Mouse (Mus musculus): ENCODE data around the gene Gpr34. TPM values are rescaled to one million over a fixed set of nuclear protein-coding genes. Genes with fewer than 3 reads are reported as not detected.

The Gpr34 gene
- polyA plus RNA-seq (2014; fragmentation: Illumina TruSeq; extraction: RNeasy Lipid Tissue Mini Kit (QIAGEN cat#74804); ENCODE audit: low replicate concordance) = 13.1 TPM

GRCm38 (mm10) chrX:13631599-13632283 lies at the start of gene Gpr34:
Gpr34 (plus strand) TSS chrX:13632089.

GRCm38 (mm10) chrX:13661063-13661462 lies 29.2 kb downstream of the Gpr34 start, which contains the start of gene Gpr82:
Gpr82 (plus strand) TSS chrX:13661363.

Other genes starting within 250 kb of the Gpr34 start
- 0.78 TPM for gene Nyx, start 166.0 kb upstream of the Gpr34 start, polyA plus RNA-seq (2014; fragmentation: Illumina TruSeq; extraction: RNeasy Lipid Tissue Mini Kit (QIAGEN cat#74804); ENCODE audit: low replicate concordance)
- 2.5 TPM for gene Gpr82, start 29.3 kb downstream of the Gpr34 start, polyA plus RNA-seq (2014; fragmentation: Illumina TruSeq; extraction: RNeasy Lipid Tissue Mini Kit (QIAGEN cat#74804); ENCODE audit: low replicate concordance)
- gene Cask, start 219.3 kb downstream of the Gpr34 start, polyA plus RNA-seq (2014; fragmentation: Illumina TruSeq; extraction: RNeasy Lipid Tissue Mini Kit (QIAGEN cat#74804); ENCODE audit: low replicate concordance) = 137 TPM